Mouse (Mus musculus) left cerebral cortex, postnatal 14 days (tissue): ENCODE measurements around the gene Zfp629. TPM values are rescaled to one million over a fixed set of nuclear protein-coding genes. Genes with fewer than 3 reads are reported as not detected.
"Not testable (repeated sequence)": the region's sequence is repeated elsewhere in the genome, so short reads cannot be mapped to it uniquely, and the experiment has no call there.

Experiments
- DNase-seq, 2 experiments: peaks; one replicate each; pipeline ENCODE4 v3.0.0; 2021 to 2022; ENCODE audit warnings: low spot score in 2 of 2, mixed read lengths in 1 of 2
- intact Hi-C: fragments of 180-260 bp; cut with DNase I; formaldehyde crosslinking; loops from one replicate; pipeline ENCODE4 v1.15.1; 2025
- long read RNA-seq, 2 experiments: library from polyadenylated mRNA; stranded (forward); transcript quantifications; one replicate each; pipeline ENCODE4 v2.0.0; 2021
- total RNA-seq, 2 experiments: library from RNA; stranded (reverse); gene quantifications; 2 replicates each; pipeline ENCODE4 v1.2.3; 2021

The Zfp629 gene
- 10 to 100 TPM; 24.1 to 25.7 TPM for total RNA-seq
- long read RNA-seq, experiment 1, full-length matches to known transcripts, result 1 of 7 reads
- long read RNA-seq, experiment 1, partial matches to known transcripts, result 0 of 7 reads
- long read RNA-seq, experiment 1, other reads (novel, unspliced or antisense), result 6 of 7 reads
- long read RNA-seq, experiment 2, full-length matches to known transcripts, result 1 of 3 reads
- long read RNA-seq, experiment 2, partial matches to known transcripts, result 0 of 3 reads
- long read RNA-seq, experiment 2, other reads (novel, unspliced or antisense), result 2 of 3 reads

DNA sequence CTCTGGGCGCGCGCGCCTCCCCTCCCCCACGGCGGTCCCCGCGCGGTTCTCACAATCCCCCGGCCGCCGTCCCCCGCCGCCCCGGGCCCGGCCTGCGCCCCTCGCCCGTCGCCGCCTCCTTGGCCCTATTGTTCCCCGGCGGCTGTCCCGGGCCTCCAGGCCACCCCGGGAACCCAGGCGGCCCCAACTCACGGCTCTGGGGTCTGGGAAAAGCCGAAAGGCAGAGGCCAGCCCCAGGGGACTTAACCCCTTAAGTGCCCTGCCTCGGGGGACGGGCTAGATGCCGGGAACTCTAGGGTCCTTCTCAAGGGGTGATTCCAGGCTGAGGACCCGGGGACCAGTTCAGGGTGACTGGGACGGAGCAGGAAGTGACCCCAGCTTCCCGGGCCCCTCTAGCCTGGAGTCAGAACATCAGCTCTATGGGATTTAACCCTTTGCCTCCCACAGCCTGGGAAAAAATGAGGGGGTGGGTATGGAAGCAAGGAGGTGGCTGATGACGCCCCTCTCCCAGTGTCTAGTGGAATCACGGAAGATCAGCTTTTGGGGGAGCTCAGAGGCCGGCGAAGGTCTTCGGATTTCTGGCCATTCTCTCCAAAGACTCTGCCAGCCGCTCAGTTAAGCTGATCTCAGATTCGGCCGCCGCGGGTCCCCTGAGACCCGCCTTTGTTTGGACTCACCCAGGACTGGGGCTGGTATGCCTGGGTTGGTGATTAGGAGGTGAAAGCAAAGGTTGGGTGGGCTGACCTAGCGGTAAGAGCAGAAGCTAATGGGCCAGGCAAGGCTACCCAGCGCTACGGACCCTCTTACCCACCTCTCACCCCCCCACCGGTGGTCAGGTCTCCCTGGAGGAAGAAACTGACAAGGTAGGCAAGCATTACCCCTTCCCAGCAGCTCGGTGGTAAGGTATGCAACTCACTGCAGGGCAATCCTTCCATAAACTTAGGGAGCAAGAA lies at the start of gene Zfp629:
Gene Zfp629 (minus strand): TSS at position 907 of the 953 bp plus-strand sequence.
- intact Hi-C loops, result no loop called here

GRCm38 (mm10) chr7:127662926-127663325 lies 47.3 kb upstream of the Zfp629 start:
- DNase-seq, result no peak
- intact Hi-C loops, result no loop called here

More for the DNA sequence above, at the start of gene Zfp629:
- DNase-seq, result peak; percentile 82 to 88

- intact Hi-C loops, result no loop called here
- no peak for DNase-seq
Observed at GRCm38 (mm10) chr7:127661833-127662232, 46.2 kb upstream of the Zfp629 start.

- no peak for DNase-seq
- intact Hi-C loops, result no loop called here
Observed at GRCm38 (mm10) chr7:127660882-127661281, 45.3 kb upstream of the Zfp629 start.

DNA sequence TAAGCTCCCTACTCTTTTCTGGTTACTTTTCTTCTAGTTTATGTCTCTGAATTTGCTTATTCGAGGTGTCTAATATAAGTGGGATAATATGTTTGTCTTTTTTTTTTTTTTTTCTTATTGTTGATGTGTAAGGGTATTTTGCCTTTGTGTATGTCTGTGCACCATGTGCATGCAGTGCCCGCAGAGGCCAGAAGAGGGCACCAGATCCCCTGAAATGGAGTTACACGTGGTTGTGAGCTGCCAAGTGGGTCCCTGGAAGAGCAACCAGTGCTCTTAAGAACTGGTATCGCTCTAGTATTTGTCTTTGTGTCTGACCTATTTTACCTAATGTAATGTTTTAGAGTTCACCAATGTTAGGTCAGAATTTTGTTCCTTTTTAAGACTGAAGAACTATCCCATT lies 41.3 kb upstream of the Zfp629 start:
- intact Hi-C loops, result loop anchor here (5.0 kb wide), 1 partner anchor 85 kb away; the partner anchor contains the start of gene Fbxl19
- peak; percentile 62 to 76 for DNase-seq

DNA sequence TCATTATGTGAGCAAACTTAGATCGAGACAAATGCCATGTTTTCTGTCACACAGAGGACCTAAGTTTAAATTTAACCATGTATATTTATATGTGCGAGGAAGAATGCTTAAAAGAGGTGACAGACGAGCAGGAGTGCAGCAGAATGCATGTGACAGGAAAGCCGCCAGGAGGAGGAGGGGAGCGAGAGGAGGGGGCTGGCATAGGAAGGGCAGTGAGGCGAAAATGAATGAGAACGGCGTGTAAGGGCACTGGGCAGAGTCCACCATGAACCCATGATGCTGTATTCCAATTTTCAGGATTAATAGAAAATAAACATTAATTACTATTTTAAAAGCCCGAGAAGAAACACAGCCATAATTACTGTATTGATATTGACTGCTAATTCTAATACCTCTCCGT lies 38.7 kb upstream of the Zfp629 start:
- intact Hi-C loops, result no loop called here
- DNase-seq, result no peak

GRCm38 (mm10) chr7:127652050-127652449 lies 36.5 kb upstream of the Zfp629 start:
- intact Hi-C loops, result no loop called here
- no peak for DNase-seq

GRCm38 (mm10) chr7:127651624-127652023 lies 36.0 kb upstream of the Zfp629 start:
- intact Hi-C loops, result no loop called here
- DNase-seq, result no peak

DNA sequence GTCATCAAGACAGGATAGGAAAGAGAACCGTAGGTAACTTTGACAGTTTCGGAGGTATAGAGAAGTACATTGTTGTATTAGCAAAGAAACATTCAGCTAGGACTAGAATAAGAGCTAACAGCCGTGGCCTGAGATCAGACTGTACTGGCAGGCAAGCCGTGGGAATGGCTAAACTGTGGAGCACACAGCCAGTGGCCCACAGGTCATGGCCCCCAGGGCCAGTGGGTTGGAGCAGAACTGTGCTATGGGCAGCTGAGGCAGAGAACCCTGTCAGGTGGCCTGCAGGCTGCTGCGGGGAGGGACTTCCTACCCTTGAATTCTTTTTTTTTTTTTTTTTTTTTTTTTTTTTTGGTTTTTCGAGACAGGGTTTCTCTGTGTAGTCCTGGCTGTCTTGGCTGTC lies 33.6 kb upstream of the Zfp629 start:
- DNase-seq, result no peak
- intact Hi-C loops, result no loop called here

GRCm38 (mm10) chr7:127648516-127649201 lies 33.1 kb upstream of the Zfp629 start:
- intact Hi-C loops, result no loop called here
- DNase-seq, result no peak

- intact Hi-C loops, result not testable (repeated sequence)
Observed at GRCm38 (mm10) chr7:127647576-127647975, 32.0 kb upstream of the Zfp629 start.

DNA sequence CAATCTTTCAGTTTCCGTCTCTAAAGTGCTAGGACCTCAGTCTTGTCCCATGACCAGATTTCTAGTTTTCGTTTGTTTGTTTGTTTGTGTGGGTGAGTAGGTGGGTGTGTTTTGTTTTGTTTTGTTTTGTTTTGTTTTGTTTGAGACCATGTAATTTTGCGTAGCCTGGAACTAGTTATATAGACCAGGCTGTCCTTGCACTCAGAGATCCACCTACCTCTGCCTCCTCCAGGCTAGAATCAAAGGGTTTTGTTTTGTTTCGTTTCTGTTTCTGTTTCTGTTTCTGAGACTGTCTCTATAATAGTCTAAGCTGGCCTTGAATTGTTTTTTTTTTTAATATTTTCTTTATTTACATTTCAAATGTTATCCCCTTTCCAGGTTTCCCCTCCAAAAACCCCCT lies 30.8 kb upstream of the Zfp629 start:
- intact Hi-C loops, result no loop called here
- DNase-seq, result no peak

More at GRCm38 (mm10) chr7:127647576-127647975, 32.0 kb upstream of the Zfp629 start:
- DNase-seq, result not testable (repeated sequence)

DNA sequence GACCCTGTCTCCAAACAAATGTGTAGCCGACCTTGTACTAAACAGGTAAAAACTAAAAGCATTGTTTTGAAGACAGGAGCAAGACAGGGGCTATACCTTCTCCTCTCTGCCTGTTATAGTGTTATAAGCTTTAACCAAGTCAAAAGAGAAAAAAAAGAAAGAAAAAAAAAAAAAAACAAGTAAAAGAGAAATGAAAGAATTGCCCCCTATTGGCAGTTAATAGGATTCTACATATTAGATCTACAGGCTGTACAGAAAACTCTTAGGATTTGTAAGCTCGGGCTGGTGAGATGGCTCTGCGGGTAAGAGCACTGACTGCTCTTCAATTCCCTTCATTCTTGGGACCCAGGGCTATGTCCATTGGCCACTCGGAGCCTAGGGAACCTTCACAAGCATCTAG lies 26.7 kb upstream of the Zfp629 start:
- no peak for DNase-seq
- intact Hi-C loops, result no loop called here

GRCm38 (mm10) chr7:127641260-127641659 lies 25.7 kb upstream of the Zfp629 start:
- intact Hi-C loops, result no loop called here
- peak; percentile 19 to 31 for DNase-seq

- peak; percentile 66 to 83 for DNase-seq
- intact Hi-C loops, result no loop called here
Observed at GRCm38 (mm10) chr7:127636963-127637362, 21.4 kb upstream of the Zfp629 start.

- intact Hi-C loops, result no loop called here
- DNase-seq, result no peak
Observed at GRCm38 (mm10) chr7:127631416-127631815, 15.8 kb upstream of the Zfp629 start.

DNA sequence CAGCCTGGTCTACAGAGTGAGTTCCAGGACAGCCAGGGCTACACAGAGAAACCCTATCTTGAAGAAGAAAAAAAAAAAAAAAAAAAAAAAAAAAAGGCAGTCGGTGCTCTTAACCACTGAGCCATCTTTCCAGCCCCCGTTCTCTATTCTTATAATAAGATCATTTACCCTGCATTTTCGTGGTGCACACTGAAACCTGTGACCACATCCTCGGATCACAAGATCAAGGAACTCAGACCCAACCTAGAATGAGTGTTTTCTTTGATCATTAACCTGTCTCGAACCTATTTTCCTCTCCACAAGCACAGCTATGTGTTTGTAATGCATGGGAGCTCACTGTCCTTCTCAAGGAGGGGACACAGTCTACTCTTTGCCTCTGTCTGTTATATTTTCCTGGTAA lies 13.0 kb upstream of the Zfp629 start:
- intact Hi-C loops, result no loop called here
- DNase-seq, result no peak

GRCm38 (mm10) chr7:127626471-127626870 lies 10.9 kb upstream of the Zfp629 start:
- DNase-seq, result no peak
- intact Hi-C loops, result no loop called here

- DNase-seq, result no peak
- intact Hi-C loops, result no loop called here
Observed at GRCm38 (mm10) chr7:127626039-127626438, 10.4 kb upstream of the Zfp629 start.

DNA sequence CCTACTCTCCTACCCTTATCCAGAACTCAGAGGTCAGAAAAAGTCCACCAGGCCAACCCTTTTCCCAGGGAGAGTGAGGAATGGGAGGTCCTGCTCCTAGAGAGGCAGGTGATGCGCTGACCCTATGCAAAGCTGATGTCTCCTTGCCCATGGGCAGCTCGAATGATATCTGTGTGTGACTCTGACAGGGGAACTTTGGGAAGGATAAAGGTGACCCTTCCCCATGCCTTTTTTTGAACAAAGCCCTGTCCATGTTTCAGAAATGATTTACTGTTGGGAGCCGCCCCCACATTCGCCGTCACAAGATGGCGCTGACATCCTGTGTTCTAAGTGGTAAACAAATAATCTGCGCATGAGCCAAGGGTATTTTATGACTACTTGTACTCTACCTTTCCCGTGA lies 2.8 kb upstream of the Zfp629 start:
- DNase-seq, intact Hi-C loops: not testable (repeated sequence)
